Mouse (Mus musculus) forebrain, embryonic 10.5 days (tissue): ENCODE results near the gene Plekhg1. TPM values are rescaled to one million over a fixed set of nuclear protein-coding genes. Genes with fewer than 3 reads are reported as not detected.

ENCODE experiments used
- DNase-seq: peaks from one replicate; pipeline ENCODE4 v3.0.0-alpha.2; 2017; ENCODE audit warnings: low spot score; ENCODE audit errors: extremely low spot score
- H3K27ac ChIP-seq: fragments of 300-500 bp; sonication (generic); 2 replicates; pipeline ENCODE4 v1.5.1; 2016; ENCODE audit warnings: mild to moderate bottlenecking
- H3K27me3 ChIP-seq: fragments of 300-500 bp; sonication (generic); 2 replicates; pipeline ENCODE4 v1.6.1; 2016; ENCODE audit warnings: mild to moderate bottlenecking; ENCODE audit not compliant: poor library complexity, severe bottlenecking
- H3K36me3 ChIP-seq: fragments of 300-500 bp; sonication (generic); replicated peaks from 2 replicates; pipeline ENCODE4 v1.6.1; 2016; ENCODE audit warnings: mild to moderate bottlenecking, moderate library complexity
- H3K4me1 ChIP-seq: fragments of 300-500 bp; sonication (generic); 2 replicates; pipeline ENCODE4 v1.6.1; 2016
- H3K4me3 ChIP-seq: fragments of 300-500 bp; sonication (generic); 2 replicates; pipeline ENCODE4 v1.5.1; 2016; ENCODE audit warnings: mild to moderate bottlenecking, moderate library complexity
- H3K9me3 ChIP-seq: fragments of 300-500 bp; sonication (generic); 2 replicates; pipeline ENCODE4 v1.6.1; 2016; ENCODE audit warnings: mild to moderate bottlenecking, moderate library complexity
- WGBS: fragments of 180-500 bp; shearing (Covaris S2); methylation state at CpG from one replicate; pipeline ENCODE4 v1.1.7; 2016; 5-methylcytosine and 5-hydroxymethylcytosine counted together
- polyA plus RNA-seq: library from polyadenylated mRNA; unstranded; fragments of >200 nt; fragmentation: Nextera tagmentation; extraction: Ambion mirVana; gene quantifications from 2 replicates; pipeline ENCODE4 v1.2.1, GENCODE M21; 2016

Plekhg1 gene
- polyA plus RNA-seq, 1 experiment from 2014 or later, result 12.0 TPM

- Histone ChIP-seq H3K9me3 (peaks cover under 1% of the 10 kb centered on the region; the same call in 1 of the 2 replicates), H3K4me3 (no peak overlapping the region), H3K27ac (no peak overlapping the region), H3K36me3 (no peaks in the 10 kb centered on the region), H3K4me1 (peaks cover 10% of the 10 kb centered on the region; the same call in 1 of the 2 replicates), H3K27me3 (no peaks in the 10 kb centered on the region)
- no peak for DNase-seq
- WGBS, result 85% methylated on average over 5 of the region's 5 CpGs
Measured at GRCm38 (mm10) chr10:3844430-3844829, 104.3 kb downstream of the Plekhg1 start.

GRCm38 (mm10) chr10:3847021-3847420, 106.9 kb downstream of the Plekhg1 start:
- DNase-seq, result no peak
- Histone ChIP-seq H3K4me3 (no peak overlapping the region), H3K27me3 (no peaks in the 10 kb centered on the region), H3K27ac (no peak overlapping the region), H3K9me3 (peaks cover 7% of the 10 kb centered on the region; the same call in 1 of the 2 replicates), H3K4me1 (peaks cover 23% of the 10 kb centered on the region), H3K36me3 (0 out of 2 replicates have a peak, but pooled peaks cover 6% of the 10 kb centered on the region)
- WGBS, result 82% methylated on average over 2 of the region's 2 CpGs

- DNase-seq, result no peak
- Histone ChIP-seq H3K27me3 (no peaks in the 10 kb centered on the region), H3K36me3 (0 out of 2 replicates have a peak, but pooled peaks cover 6% of the 10 kb centered on the region), H3K9me3 (peaks cover 7% of the 10 kb centered on the region; the same call in 1 of the 2 replicates), H3K27ac (peak overlapping the region; percentile 71), H3K4me1 (peaks cover 34% of the 10 kb centered on the region), H3K4me3 (no peak overlapping the region)
- WGBS, result 8% methylated on average over 2 of the region's 2 CpGs
Measured at GRCm38 (mm10) chr10:3851461-3851860, 111.3 kb downstream of the Plekhg1 start.

DNA sequence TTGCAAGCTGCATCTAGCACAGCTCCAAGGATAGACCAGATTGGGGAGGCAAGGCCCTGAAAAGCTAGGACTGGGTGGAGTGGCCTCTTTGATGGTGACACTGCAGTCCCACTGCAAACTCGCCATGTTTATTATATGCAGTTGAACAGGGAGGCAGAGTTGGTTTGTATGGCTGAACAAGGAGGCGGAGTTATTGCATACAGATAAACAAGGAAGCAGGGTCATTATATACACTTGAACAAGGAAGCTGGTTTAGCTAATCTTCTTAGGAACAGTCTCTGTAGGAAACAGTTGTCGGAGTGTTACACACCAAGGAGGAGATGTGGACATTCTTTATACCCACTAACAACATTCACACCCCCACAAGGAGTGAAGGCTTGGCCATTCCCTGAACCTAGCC, 112.6 kb downstream of the Plekhg1 start:
- Histone ChIP-seq H3K27me3 (no peaks in the 10 kb centered on the region), H3K36me3 (0 out of 2 replicates have a peak, but pooled peaks cover 6% of the 10 kb centered on the region), H3K27ac (peak overlapping the region; percentile 71; the same call in 1 of the 2 replicates), H3K4me1 (peaks cover 39% of the 10 kb centered on the region), H3K4me3 (no peak overlapping the region), H3K9me3 (peaks cover 7% of the 10 kb centered on the region; the same call in 1 of the 2 replicates)
- 80% methylated on average over 3 of the region's 3 CpGs for WGBS
- DNase-seq, result peak; percentile 13

DNA sequence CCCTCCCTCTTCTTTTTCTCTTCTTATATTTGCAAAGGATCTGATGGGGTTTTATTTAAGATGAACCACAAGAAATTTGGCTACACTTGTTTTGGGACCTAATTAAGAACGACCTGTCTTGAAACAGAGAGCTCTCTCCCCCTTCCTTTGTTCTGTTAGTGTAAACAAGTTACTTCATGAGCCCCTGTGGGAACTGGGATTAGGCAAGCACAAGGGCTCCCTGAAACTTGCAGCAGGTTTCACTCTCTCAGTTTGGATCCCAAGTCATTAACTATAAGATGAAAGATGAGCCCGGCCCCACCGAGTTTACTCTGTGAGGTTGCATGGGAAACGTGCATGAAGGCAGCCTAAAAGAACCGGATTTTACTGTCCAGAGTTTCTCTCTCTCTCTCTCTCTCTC, 117.7 kb downstream of the Plekhg1 start:
- peak overlapping the region; percentile 82 for H3K27ac ChIP-seq
- H3K27me3 ChIP-seq, result no peaks in the 10 kb centered on the region
- H3K4me1 ChIP-seq, result peaks cover 68% of the 10 kb centered on the region
- DNase-seq, result no peak
- 7% methylated on average over 5 of the region's 5 CpGs for WGBS
- no peaks in the 10 kb centered on the region for H3K36me3 ChIP-seq
- no peak overlapping the region for H3K4me3 ChIP-seq
- H3K9me3 ChIP-seq, result no peaks in the 10 kb centered on the region

- DNase-seq, result peak; percentile 54
- Histone ChIP-seq H3K4me3 (no peak overlapping the region), H3K27me3 (no peaks in the 10 kb centered on the region), H3K27ac (peak overlapping the region; percentile 82), H3K4me1 (peaks cover 69% of the 10 kb centered on the region), H3K36me3 (no peaks in the 10 kb centered on the region), H3K9me3 (no peaks in the 10 kb centered on the region)
- 22% methylated on average over 4 of the region's 4 CpGs for WGBS
Measured at GRCm38 (mm10) chr10:3858437-3858836, 118.3 kb downstream of the Plekhg1 start.

DNA sequence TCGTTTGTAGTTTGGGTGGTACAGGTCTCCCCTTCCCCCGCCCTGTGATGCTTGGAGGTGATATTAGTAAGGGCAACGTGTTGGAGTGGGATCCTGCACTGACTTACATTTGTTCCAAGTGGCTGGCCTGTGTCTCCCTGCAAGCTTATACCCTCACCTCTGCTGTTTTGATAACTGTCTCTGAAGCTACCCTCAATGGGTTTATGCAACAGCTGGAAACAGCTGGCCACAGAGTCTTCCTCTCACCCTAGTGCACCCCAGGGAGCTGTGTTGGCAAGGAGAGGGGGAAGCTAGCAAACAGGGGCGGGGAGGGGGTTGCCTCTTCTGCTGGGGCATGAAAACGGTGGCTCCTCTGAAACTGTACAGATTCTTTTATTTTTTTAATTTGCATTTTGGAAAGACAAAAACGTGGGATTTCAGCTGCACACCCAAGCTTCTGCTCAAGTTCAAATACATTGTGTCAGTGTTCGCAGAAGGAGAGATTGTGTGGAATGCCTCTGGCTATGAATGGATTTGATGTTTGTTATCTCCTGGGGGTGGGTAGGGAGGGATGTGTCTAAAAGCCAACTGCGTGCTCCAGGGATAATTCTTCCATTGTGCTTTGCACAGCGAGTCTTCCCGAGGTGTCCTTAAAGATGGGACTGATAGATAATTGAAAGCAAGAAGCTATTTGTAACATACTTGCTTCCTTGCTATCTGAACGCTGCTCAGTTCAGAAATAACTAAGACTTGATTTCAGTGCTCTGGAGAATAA, 119.0 kb downstream of the Plekhg1 start:
- Histone ChIP-seq H3K4me3 (no peak overlapping the region), H3K4me1 (peaks cover 73% of the 10 kb centered on the region), H3K9me3 (no peaks in the 10 kb centered on the region), H3K36me3 (no peaks in the 10 kb centered on the region), H3K27me3 (no peaks in the 10 kb centered on the region), H3K27ac (peak overlapping the region; percentile 82)
- DNase-seq, result no peak
- WGBS, result 30% methylated on average over 11 of the region's 11 CpGs

DNA sequence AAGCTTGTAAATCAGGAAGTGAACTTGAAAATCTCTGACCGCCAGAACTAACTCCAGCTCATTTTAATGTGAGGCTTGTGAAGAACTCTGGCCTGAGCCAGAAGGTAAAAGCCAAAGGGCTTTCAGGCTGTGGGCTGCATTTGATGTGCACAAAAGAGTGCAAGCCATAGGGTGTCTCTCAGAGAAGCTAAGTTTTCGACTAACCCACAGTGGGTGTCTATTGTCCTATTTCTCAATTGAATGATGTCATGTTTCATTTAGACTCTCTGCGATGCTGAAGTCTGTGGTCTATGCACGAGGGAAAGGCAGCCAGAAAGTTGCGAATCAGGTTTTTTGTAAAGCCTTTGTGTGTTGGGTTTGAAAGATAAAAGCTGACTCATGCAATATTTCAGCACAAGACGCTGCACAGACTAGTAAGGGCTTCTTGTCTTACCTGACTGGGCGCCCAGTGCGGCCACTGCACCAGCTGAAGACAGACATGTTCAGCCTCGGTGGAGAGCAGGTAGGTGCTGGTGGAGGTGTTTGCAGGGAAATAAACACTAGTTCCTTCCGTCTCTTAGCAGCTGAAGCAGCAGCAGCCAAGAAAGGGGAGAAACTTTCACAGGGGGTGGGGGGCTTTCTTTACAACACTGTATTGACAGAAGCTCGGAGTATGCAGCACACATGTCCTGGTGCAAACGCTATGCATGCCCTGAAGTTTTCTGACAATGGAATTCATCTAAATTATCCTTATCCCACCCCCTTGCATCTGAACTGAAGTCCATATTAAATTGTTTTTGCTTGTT, 123.4 kb downstream of the Plekhg1 start:
- Histone ChIP-seq H3K4me1 (peaks cover 68% of the 10 kb centered on the region), H3K4me3 (peak overlapping the region; percentile 52), H3K9me3 (no peaks in the 10 kb centered on the region), H3K27me3 (no peaks in the 10 kb centered on the region), H3K36me3 (peaks cover 4% of the 10 kb centered on the region), H3K27ac (peak overlapping the region; percentile 90)
- DNase-seq, result peak; percentile 66
- 14% methylated on average over 12 of the region's 12 CpGs for WGBS

- H3K27me3 ChIP-seq, result no peaks in the 10 kb centered on the region
- H3K4me3 ChIP-seq, result peak overlapping the region; percentile 52
- WGBS, result 22% methylated on average over 6 of the region's 6 CpGs
- peak overlapping the region; percentile 90 for H3K27ac ChIP-seq
- peaks cover 4% of the 10 kb centered on the region for H3K36me3 ChIP-seq
- H3K9me3 ChIP-seq, result no peaks in the 10 kb centered on the region
- peak; percentile 34 for DNase-seq
- H3K4me1 ChIP-seq, result peaks cover 62% of the 10 kb centered on the region
Measured at GRCm38 (mm10) chr10:3864196-3864540, 124.0 kb downstream of the Plekhg1 start.

- peaks cover 11% of the 10 kb centered on the region for H3K36me3 ChIP-seq
- no peak overlapping the region for H3K4me3 ChIP-seq
- H3K27me3 ChIP-seq, result no peaks in the 10 kb centered on the region
- H3K27ac ChIP-seq, result no peak overlapping the region
- DNase-seq, result no peak
- H3K9me3 ChIP-seq, result no peaks in the 10 kb centered on the region
- peaks cover 32% of the 10 kb centered on the region for H3K4me1 ChIP-seq
Measured at GRCm38 (mm10) chr10:3867298-3867697, 127.1 kb downstream of the Plekhg1 start.

DNA sequence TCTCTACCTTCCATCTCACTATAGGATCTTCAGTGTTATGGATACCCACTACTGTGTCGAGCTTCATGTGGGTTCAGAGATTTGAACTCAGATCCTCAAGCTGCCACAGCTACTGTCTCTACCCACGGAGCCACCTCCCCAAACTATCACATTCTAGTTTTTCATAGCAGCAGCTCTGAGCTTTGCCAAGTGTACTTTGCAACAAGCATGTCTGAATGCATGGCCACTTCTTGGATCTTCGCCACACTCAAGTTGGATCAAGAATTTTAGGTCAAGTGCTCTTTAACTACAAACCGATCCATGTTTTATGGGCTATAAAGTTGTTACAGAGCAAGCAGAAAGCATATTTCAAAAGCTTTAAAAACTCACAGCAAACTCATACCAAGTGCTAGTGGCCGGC, 130.7 kb downstream of the Plekhg1 start:
- 91% methylated on average over 5 of the region's 5 CpGs for WGBS

GRCm38 (mm10) chr10:3873467-3873866, 133.3 kb downstream of the Plekhg1 start:
- no peak for DNase-seq
- no peaks in the 10 kb centered on the region for H3K4me1 ChIP-seq
- peaks cover 28% of the 10 kb centered on the region for H3K36me3 ChIP-seq
- H3K4me3 ChIP-seq, result no peak overlapping the region
- WGBS, result 97% methylated on average over 6 of the region's 6 CpGs
- no peak overlapping the region for H3K27ac ChIP-seq
- peaks cover 12% of the 10 kb centered on the region for H3K9me3 ChIP-seq
- H3K27me3 ChIP-seq, result no peaks in the 10 kb centered on the region

More for the DNA sequence above, 130.7 kb downstream of the Plekhg1 start:
- Histone ChIP-seq H3K4me1 (no peaks in the 10 kb centered on the region; the same call in 1 of the 2 replicates), H3K27ac (no peak overlapping the region), H3K36me3 (peaks cover 29% of the 10 kb centered on the region), H3K9me3 (peaks cover 12% of the 10 kb centered on the region), H3K4me3 (no peak overlapping the region), H3K27me3 (no peaks in the 10 kb centered on the region)
- no peak for DNase-seq
